Mouse (Mus musculus): ENCODE data around the gene Speer1. TPM values are rescaled to one million over a fixed set of nuclear protein-coding genes. Genes with fewer than 3 reads are reported as not detected.
"Not testable (repeated sequence)": the region's sequence is repeated elsewhere in the genome, so short reads cannot be mapped to it uniquely, and the experiment has no call there.

The Speer1 gene
- not detected in 2 replicates for polyA plus RNA-seq (2015; fragmentation: Nextera tagmentation; extraction: Ambion mirVana)

GRCm38 (mm10) chr5:11341216-11341615 is at the start of gene Speer1:
Speer1 (plus strand) TSS chr5:11341516.
- H3K9ac ChIP-seq; H3K4me3 ChIP-seq; H3K4me1 ChIP-seq; H3K4me2 ChIP-seq; ATAC-seq (ENCODE audit: extremely low read depth, insufficient number of reproducible peaks, low FRiP score, low TSS enrichment); H3K27ac ChIP-seq (replicated peaks); H3K9me3 ChIP-seq; H3K27me3 ChIP-seq (replicated peaks); H3K36me3 ChIP-seq: not testable (repeated sequence)
- 50% methylated on average over 1 of the region's 4 CpGs for WGBS

Other genes starting within 250 kb of the Speer1 start
- gene Gm8879, start 213.9 kb upstream of the Speer1 start, polyA plus RNA-seq (2015; fragmentation: Nextera tagmentation; extraction: Ambion mirVana), result not detected in 2 replicates
- gene Gm5861, start 158.4 kb upstream of the Speer1 start, polyA plus RNA-seq (2015; fragmentation: Nextera tagmentation; extraction: Ambion mirVana), result not detected in 2 replicates
- not detected in 2 replicates for gene Gm8890, start 85.5 kb upstream of the Speer1 start, polyA plus RNA-seq (2015; fragmentation: Nextera tagmentation; extraction: Ambion mirVana)
- not detected in 2 replicates for gene Gm8897, start 74.9 kb downstream of the Speer1 start, polyA plus RNA-seq (2015; fragmentation: Nextera tagmentation; extraction: Ambion mirVana)
- not detected in 2 replicates for gene Gm8906, start 161.2 kb downstream of the Speer1 start, polyA plus RNA-seq (2015; fragmentation: Nextera tagmentation; extraction: Ambion mirVana)

Data from heart, embryonic 13.5 days (tissue).